Mouse (Mus musculus) monocyte, adult 2 months (primary cell): ENCODE results near the gene Megf8.
A peak's percentile ranks its signal among the peaks of the same experiment; 100 is the strongest.

Experiments used
- DNase-seq, 2 experiments: peaks; one replicate each; pipeline ENCODE4 v3.0.0; 2022; ENCODE audit warnings: low spot score in 2 of 2, low read depth in 1 of 2

The Megf8 gene

DNA sequence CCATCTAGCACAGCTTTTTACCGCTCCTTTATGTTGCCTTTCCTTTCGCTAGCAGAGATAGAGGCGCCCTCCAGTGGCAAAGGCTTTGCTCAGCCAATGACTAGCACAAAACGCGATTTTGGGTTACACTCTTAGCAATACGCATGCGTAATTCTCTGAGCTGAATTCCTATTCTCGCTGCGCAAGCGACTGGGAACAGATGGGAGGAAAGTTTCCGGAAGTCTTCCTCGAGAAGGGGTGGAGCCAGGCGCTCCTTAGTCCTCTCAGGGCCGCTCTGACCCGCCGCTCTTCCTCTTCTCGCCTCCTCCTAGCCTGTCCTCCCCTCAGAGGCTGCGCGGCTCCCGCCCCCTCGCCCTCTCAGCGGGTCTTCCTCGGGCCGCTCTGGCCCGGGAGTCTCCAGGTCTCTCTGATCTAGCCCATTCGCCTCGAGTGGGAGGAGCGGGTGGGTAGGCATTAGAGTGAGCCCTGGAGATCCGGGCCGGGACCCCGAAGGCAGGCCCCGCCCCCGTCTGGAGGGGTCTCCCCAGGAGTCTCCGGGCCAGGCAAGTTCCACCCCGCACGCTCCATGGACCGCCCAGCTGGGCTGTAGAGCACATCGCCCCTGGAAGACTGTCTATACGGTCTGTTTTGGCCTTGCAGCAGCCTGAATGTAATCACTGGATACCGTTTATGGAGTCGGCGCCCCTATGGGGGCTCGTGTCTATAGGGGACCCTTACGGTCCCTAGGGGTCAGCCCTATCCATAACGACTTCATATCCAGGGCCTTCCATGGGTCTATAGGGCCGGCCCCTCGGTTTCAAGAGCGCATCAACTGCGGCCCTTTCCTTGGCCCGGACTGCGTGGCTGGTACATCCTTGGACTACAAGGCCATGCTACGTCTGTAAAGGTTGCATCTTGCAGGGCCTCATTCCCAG lies at the start of gene Megf8:
TSS of gene Megf8 (plus strand) at position 633 of the 914 bp plus-strand sequence.
- peak; percentile 77 to 86 for DNase-seq

DNA sequence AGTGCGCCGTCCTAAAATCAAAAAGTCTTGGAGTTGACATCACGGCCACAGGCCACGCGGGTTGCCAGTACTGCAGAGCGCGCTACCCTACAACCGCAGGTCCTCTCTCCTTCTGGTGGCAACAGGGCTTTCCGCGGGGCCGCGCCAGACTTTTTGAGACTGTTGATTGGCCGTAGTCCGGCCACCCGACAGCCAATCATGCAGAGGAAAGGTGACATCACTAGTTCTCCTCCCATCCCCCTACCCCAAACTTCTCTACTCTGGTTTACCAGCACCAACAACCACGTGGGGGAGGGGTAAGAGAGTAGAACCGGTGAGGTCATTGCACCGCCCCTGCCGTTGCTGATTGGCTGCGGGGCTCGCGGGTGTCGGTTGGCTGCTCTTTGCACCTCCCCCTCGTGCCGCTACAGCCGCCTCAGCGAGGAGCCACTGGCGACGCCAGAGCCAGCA lies 49.6 kb upstream of the Megf8 start, which contains the start of gene Cic:
TSS of gene Cic (plus strand) at position 404 of the 450 bp plus-strand sequence.
- DNase-seq = peak; percentile 99

DNA sequence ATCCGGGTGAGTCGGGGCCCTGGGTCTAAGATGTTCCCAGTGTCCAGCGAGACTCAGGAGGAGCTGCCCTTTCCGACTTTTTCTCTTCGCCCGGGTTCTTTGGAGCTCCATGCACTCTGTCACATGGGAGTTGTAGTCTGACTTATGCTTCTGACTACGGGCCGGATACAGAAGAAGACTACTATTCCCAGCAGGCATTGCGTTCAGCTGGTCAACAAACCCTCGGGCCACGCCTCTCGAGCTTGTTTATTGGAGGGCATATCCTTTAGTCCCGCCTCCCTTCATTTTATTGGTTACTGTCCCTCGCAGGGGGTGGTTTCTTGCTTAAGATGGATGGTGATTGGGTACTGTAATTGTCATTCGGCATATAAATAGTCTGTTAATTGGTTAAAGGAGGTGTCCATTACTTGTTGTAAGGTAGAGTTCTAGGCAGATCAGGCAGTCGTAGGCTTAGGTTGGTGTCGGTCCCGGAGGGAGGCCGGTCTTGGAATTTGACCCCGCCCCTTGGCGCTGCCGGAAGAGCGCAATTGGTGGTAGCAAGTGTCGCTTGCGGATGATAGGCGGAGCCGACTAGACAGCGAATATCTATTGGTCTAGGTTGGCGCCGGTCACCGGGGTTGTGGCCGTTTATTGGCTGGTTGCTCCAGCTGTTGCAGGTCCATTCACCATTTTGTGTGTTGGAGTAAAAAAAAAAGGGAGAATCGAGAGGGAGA lies 49.1 kb upstream of the Megf8 start:
- DNase-seq = peak; percentile 97 to 98

DNA sequence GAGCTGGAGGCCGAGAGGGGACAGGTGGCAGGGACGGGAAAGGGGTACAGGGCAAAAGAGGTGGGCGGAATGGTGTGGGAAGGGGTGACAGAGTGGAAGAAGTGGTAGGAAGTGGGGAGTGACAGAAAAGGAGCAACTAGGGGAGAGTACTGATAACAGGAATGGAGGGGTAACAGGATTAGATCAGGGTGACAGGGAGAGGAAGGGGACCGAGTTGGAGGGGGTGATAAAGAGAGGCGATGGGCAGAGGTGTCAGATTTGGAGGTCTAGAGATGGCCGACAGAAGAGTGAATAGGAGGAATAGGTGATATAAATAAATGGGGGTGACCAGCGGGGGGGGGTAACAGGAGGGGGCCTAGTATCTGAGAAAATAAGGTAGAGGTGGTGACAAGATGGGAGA lies 48.4 kb upstream of the Megf8 start:
- no peak for DNase-seq

DNA sequence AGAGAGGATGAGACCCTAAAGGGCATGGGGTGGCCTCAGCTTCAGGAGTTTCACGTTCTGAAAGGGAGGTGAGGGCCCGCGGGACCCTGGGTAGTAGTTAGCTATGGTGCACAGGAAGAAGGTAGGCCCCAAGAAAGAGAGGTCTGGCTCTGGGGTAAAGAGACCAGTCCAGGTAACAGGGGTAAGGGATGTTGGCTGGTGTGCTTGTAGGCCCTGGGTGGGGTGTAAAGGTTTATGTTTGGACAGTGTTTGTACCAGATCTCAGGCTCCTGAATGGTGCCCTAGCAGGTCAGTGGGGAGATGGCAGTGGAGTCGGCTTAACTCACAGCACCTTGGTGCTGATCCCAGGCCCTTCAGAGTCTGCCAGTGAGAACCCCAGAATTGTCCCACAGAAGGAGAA lies 47.9 kb upstream of the Megf8 start:
- no peak for DNase-seq

DNA sequence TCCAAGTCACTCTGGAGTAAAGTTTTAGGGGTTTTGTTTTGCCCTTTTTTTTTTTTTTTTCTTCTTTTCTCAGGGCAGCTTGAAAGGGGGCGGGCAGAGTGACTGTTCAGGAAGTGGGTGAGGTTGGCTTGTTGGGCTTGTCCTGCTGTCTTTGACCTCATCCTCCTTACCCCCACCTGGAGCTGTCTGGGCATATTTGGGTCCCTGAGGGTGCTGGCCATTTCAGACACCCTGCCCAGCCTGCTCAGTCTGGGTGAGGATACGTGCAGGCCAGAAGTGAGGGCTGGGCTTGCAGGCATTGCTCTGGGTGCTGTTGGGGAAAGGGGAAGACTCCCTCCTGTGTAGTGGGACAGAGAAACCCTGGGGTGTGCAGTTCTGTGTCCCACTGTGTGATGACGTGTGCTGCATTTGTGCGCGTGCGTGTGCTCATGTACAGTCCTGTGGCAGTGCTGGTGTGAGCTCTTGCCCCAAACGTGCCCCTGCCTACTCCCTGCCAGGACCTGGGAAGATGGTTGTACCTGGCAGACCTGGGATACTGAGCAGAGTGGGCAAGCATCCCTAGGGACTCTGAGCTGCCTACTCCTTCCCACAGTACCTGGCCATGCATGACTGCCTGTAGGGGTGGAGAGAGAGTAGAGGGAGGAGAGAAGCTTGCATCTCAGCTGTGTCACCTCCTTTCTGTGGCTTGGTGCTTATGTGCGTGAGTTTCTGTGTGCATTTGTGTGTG lies 47.3 kb upstream of the Megf8 start:
- DNase-seq = no peak

DNA sequence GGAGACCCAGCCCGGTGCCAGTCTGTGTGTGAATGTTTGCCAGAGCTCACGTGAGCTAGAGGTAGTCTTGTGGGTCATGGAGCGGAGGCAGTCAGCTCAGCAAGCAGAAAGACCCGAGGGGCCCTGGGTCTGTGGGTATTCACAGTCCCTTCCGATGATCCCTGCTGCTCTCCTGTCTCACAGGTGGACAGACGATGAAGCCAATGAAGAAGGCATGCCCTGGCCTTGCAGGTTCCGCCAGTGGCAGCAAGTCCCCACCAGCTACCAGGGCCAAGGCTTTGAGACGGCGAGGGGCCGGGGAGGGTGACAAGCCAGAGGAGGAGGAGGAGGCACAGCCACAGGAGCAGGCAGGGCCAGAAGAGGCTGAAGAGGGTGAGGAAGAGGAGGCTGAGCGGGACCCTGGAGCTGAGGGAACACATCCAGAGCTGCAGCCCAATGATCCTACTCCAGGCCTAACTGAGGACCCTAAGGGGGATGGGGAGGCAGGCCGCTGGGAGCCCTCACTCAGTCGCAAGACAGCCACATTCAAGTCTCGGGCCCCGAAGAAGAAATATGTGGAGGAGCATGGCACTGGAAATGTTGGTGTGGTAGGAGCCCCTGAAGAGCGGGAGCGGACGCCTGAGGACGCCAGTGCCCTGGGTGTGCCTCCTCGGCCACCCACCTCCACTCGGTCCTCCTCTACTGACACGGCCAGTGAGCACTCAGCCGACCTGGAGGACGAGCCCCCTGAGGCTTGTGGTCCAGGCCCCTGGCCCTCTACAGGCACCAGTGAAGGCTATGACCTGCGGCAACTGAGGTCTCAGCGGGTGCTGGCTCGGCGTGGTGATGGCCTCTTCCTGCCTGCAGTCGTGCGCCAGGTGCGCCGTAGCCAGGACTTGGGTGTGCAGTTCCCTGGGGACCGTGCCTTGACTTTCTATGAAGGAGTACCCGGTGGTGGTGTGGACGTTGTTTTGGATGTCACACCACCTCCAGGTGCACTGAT lies 46.0 kb upstream of the Megf8 start:
- no peak for DNase-seq

DNA sequence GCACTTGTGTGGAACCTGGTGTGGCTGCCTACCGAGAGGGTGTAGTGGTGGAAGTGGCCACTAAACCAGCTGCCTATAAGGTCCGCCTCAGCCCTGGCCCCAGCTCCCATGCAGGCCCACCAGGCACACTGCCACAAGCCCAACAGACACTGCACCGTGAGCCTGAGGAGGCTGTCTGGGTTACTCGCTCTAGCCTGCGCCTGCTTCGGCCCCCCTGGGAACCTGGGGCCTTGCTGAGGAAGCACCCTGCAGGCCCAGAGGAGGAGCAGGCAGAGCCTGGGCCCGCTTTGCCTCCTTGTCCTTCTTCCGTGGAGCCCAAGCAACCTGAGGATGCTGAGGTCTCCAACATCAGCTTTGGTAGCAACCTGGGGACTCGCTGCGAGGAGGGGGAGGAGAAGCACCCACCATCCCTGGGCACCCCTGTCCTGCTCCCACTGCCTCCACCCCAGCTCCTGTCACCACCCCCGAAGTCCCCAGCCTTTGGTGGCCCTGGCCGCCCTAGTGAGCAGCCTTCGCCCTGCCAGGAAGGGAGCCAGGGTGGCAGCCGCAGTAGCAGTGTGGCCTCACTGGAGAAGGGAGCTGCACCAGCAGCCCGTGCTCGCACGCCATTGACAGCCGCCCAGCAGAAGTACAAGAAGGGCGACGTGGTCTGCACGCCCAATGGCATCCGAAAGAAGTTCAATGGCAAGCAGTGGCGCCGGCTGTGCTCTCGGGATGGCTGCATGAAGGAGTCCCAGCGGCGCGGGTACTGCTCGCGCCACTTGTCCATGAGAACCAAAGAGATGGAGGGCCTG lies 45.1 kb upstream of the Megf8 start:
- no peak for DNase-seq

DNA sequence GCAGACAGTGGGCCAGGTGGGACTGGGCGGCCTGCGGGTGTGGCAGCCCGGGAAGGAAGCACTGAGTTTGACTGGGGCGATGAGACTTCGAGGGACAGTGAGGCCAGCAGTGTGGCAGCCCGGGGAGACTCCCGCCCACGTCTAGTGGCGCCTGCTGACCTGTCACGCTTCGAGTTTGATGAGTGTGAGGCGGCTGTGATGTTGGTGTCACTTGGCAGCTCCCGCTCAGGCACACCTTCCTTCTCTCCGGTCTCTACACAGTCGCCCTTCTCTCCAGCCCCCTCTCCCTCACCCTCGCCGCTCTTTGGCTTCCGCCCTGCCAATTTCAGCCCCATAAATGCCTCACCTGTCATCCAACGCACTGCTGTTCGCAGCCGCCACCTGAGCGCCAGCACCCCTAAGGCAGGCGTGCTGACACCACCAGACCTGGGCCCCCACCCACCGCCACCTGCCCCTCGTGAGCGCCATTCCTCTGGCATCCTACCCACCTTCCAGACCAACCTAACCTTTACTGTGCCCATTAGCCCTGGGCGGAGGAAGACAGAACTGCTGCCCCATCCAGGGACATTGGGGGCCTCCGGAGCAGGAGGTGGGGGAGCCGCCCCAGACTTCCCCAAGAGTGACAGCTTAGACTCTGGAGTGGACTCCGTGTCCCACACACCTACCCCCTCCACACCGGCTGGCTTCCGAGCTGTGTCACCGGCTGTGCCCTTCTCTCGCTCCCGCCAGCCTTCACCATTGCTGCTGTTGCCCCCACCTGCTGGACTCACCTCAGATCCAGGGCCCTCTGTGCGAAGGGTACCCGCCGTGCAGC lies 44.3 kb upstream of the Megf8 start:
- DNase-seq = no peak

DNA sequence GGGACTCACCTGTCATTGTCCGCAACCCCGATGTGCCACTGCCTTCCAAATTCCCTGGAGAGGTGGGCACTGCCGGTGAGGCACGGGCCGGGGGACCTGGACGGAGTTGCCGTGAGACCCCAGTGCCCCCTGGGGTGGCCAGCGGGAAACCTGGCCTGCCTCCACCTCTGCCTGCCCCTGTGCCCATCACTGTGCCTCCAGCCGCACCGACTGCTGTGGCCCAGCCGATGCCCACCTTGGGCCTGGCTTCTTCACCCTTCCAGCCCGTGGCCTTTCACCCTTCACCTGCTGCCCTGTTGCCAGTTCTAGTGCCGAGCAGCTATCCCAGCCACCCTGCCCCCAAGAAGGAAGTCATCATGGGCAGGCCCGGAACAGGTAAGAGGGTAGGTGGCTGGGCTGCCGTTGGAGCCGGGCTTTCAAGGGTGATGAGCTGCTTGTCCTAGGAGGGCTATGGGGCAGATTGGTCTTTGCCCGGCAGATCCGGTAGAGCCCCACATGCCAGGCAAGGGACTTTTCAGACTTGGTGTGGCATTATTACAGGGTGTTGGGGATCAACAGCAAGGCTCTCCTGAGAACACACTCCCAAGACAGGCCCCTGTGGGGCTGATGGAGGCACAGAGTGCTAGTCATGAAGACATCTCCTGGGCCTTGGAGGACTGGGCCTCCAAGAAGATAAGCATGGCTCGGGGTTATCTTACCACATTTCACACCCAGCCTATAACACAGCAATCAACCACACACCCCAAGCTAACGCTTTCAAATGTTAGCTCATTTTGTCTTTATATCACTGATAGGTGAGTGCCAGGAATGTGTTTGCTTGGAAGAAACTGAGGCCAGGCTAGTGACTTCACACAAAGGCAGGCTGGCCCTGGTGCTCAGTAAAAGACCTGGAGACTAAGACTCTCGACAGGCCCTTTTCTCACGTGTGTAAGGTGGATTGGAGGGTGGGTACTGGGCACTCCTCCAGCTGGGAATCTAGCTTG lies 43.4 kb upstream of the Megf8 start:
- no peak for DNase-seq

DNA sequence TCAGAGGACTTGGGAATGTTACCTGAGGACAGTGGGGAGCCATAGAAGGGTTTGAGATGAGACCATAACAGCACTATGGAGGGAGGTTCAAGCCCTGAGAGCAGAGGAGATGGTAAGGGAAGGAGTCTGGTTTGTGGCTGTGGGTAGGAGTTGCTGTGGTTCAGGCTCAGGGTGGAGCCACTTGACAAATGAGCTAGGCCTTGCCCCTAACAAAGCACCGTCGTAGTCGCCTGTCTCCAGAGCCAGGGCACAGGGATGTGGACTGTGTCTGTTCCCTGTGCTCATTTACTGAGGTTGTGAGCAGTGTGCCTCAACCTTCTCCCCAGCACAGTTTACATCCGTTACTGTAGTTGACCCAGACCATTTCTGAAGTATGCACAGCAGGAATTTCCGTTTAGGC lies 42.4 kb upstream of the Megf8 start:
- DNase-seq = no peak

DNA sequence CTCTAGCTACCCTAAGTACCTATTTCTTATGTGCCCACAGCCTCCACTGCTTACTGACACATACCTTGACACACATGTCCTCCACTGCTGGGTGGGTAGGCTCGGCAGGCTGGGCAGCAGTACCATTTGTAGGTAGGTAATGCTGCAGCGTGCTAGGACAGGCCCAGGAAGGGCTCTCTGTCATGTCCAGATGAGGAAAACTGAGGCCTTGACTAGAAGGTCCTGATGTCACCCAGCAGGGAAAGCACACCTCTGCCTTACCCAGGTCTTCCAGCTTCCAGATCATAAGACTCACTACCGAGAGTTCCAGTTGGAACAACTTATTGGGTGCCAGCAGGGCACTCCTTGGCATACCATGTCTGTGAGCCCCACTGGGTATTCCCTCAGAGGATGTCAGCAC lies 42.0 kb upstream of the Megf8 start:
- no peak for DNase-seq

DNA sequence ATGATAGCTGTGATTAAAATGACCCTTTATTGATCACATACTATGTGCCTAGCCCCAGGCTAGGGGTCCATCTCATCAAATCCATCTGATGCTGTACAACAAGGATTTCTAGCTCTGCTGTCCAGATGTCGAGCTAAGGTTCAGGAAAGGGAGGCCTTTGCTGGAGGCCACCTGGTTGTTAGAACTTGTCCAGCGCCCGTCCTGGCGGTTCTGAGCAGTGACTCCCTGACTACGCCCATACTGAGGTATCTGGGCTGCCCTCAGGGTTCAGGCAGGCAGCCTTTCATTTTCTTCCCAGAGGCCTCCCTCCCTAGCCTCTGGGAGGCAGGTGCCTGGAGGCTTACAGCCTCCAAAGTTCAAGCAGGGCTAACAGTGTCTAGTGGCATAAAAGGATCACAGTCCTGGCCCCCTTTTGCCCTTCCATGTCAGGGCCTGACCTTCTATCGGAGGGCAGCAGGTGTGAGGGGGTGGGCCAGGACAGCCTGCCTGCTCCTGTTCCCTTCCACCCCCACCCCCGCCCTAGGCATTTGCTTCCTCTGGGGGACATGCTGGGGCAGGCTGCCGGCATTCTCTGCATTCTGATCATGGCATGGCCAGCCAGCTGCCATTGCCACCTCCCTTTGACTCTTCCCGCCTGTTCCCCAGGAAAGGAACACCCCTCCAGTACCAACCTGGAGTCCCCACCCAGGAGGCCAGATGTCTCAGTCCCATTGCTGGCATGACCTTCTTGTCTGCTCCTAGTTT lies 41.2 kb upstream of the Megf8 start:
- no peak for DNase-seq

DNA sequence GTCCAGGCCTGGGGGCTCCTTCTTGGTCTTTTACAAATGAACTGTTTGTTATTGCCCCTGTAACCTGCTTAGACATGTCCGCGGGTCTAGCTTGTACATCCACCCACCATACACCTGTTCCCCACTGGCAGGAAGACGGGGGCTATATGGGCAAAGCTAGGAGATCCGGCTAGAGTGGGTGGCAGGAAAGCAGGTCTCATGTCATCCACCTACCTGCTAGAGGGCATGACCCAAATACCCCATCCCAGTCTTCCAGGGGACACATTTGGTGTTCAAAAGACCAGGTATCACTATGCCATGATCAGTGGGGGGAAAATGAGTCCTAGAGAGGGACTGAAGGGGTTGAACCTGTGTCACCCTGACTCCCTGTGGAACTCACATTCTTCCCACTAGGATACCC lies 39.6 kb upstream of the Megf8 start:
- no peak for DNase-seq

DNA sequence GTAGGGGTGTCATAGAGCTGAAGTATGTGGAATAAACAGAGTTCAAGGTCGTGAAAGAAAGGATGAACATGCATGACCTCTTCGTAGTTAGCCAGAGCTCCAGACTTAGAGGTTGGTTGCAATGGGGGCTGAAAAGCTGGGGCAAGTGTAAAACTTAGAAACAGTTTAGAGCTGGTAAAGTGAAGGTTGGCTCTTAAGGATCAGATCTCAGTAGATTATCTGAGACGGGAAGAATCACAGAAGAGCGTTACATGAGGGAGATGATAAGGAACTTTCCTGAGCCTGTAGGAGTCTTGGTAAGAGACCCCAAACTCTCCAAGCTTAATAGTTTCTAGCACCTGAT lies 39.0 kb upstream of the Megf8 start:
- no peak for DNase-seq

DNA sequence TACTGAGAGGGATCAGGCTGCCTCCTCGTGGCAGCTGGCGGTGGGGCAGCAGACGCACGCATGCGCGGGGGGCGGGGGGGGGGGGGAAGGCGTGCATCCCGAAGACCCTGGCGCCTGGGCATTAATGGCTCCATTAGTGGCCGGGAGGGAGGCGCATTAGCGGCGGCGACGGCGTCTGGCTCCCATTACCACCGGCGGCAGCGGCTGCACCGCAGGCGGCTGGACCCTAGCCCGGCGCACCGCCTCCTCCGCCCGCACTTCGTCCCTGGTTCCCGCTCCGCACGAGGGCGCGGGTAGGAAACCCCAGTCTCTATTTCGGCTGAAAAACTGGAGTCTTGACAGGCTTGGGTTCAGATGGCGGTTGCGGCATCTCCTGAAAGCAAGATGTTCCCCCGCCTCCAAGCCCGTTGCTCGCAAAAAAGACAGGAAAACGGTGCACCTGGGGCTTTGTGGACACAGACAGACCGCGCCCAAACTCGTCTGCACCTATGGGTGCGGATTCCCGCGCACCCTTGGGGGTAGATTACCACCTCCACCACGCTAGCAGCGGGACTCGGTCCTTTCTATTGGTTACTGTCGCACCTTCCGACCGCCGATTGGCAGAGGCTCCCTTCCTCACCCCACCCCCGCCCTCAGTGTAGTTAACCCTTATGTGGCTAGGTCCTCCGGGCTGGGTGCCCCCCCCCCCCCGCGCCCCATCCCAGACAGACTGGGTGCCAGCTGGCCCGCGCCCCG lies 38.5 kb upstream of the Megf8 start:
- peak in 1 of 2 experiments; percentile 46 for DNase-seq
